Mouse (Mus musculus): ENCODE results near the gene Masp2.

The Masp2 gene

DNA sequence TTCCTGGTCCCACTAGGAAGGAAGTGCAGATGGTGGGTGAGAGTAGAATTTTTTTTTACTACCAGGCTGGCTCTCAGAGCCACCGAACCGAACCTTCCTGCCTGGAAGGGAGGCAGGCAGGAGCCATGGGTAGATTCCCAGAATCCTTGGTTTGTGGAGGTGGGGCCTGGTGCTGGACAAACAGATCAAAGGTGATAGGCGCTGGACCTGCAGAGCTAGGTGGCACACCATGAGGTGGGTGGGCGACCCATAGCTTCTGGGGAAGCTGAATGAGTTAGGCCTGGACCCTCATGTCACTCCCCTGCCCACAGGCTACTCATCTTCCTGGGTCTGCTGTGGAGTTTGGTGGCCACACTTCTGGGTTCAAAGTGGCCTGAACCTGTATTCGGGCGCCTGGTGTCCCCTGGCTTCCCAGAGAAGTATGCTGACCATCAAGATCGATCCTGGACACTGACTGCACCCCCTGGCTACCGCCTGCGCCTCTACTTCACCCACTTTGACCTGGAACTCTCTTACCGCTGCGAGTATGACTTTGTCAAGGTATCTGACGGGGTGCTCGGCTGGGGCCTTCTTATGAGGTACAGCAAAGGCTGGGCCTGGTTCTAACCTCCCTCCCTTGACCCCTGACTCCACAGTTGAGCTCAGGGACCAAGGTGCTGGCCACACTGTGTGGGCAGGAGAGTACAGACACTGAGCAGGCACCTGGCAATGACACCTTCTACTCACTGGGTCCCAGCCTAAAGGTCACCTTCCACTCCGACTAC is at the start of gene Masp2:
Masp2 (plus strand) TSS at position 198 of the 764 bp plus-strand sequence.
- DNase-seq, result no peak

DNA sequence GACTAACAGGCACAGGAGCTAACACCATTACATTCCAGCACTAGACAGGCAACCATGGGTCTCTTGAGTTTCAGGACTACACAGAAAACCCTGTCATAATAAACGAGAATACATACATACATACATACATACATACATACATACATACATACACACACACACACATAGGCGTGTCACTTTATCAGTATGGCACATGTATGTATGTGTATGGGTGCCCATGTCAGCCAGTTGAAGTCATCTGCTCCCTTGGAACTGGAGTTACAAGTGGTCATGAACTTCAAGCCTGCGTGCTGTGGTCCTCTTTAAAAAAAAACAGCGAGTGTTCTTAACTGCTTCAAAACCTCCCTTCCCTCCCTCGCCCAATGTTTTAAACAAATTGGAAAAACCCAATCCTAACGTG is 44.6 kb upstream of the Masp2 start:
- DNase-seq, result no peak

DNA sequence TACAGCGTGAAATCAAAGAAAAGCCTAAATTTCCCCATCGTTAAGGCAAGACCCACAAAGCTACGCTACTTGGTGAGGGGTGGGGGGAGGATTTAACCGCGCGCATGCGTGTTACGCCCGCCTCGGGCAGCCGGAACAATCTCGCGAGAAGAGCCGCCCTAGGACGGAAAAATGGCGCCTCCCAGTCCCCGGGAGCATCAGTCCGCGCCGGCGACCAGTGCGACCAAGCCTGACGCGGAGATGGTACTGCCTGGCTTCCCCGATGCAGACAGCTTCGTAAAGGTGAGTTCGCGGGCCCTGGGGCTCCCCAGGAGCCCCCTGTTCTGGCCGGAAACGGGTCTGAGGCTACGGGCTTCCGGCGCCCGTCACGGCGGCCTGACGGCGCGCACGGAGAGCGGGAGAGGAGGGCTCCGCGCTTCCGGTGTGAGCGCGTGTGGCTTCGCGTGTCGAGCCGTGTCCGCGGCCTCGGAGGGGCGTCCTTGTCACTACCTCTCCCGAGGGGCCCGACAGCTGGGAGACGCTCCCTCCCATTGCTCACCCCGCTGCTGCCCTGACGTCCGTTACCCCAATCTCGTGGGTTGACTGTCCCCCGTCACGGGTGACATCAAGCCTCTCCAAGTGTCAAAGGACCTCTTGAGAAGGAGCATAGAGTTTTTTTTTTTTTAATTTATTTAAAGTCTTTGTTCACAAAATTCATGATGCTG is 43.9 kb upstream of the Masp2 start, which contains the start of gene Exosc10:
Exosc10 (plus strand) TSS at position 133 of the 704 bp plus-strand sequence.
- DNase-seq, result peak; percentile 94

DNA sequence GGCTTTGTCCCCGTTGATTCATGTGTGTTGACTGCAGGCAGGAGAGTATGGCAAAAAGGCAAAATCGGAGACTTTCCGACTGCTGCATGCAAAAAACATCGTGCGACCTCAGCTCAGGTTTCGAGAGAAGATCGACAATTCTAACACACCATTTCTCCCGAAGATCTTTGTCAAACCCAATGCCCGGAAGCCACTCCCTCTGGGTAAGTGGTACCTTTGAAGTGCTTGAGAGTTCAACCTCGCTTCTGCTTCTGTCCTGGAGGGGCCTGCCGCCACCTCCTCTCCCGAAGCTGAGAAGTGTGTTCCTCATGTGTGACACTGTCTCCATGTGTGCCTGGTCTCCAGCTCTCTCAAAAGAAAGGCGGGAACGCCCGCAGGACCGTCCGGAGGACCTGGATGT is 39.7 kb upstream of the Masp2 start:
- DNase-seq, result no peak

DNA sequence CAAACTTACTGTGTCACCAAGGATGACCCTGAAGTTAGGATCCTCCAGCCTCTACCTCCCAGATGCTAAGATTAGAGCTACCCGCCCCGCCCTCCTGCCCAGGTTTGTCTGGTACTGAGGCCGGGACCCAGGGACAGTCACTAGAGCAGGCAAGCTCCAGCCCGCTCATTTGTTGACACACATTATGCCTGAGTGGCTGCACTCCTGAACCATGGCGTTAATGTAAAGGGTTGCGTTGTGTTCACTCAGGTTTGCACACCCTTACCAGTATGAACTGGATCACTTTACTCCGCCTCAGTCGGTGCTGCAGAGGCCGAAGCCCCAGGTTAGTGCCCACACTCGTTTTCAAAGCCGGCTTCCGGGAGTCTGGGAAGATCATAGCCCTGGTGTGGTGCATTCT is 38.8 kb upstream of the Masp2 start:
- DNase-seq, result no peak

DNA sequence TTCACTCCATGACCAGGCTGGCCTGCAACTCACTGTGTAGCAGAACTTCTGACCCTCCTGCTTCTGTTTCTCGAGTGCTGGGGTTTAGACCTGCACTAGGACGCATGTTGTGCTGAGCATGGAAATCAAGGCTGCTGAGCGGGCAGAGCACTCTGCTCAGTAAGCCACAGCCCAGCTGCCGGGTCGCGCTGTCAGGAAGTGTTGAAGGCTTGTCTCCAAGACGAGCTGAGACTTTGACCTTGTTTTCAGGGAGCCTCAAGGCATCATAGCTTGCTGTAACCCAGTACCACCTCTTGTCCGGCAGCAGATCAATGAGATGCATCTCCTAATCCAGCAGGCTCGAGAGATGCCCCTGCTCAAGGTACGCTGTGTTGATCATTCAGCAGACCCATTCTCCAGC is 32.2 kb upstream of the Masp2 start:
- no peak for DNase-seq

DNA sequence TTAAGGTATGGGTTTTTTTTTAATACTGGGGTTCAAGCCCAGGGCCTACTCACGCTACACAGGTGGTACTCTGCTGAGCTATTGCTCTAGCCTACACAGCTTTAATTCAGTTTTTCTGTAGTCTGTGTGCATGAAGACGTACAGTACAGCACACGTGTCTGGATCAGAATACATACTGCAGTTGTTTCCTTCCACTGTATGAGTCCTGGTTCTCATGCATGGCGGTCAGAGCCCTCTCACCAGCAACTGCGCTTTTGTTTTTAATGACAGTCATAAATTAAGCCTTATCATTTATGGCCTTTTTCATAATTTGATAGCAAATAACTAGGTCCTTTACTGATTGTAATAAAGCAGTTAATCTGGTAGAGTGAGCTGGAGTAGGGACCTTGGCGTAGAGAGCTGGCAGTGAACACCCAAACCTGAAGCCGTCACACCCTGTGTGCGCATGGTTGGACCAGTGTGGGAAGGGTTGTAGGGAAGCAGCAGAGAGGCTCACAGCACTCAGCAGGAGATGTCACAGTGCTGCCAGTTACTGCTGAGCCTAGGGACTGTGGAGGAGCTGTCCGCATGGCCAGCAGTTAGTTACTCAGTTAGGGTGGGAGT is 31.6 kb upstream of the Masp2 start:
- no peak for DNase-seq

DNA sequence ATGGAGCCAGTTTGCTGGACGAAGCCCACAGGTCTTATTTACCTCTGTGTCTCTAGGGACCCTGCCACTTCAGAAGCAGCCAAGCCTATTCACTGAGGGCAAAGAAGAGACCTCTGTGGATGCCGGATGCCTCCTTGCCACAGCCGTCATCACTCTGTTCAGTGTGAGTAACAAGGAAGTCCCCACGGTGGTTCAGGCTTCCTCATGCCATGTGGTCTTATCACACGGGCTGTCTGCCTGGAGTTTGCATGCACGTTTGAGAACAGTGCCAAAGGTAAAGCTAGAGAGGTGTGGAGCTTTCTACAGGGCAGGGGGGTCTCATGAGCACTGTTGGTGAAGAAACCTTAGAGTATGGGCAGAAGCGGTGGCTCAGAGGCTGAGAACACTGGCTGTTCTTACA is 29.1 kb upstream of the Masp2 start:
- no peak for DNase-seq

DNA sequence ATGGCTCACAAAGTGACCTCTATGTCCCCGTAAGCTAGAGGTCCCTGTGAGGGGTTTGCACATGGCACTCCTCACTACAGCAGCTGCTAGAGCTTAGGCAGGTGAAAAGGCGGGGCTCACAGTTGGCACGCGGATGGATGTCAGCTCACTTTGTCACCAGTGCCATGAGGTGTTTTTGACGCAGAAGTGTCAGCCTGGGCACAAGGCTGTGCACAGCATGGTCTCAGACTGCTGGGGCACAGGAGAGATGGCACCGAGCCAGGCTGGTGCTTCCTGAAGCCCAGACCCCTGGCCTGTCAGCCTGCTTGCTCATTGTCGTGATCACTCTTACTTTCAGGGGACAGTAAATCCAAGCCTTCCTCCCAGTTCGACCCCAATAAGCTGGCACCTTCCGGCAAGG is 21.6 kb upstream of the Masp2 start:
- no peak for DNase-seq

DNA sequence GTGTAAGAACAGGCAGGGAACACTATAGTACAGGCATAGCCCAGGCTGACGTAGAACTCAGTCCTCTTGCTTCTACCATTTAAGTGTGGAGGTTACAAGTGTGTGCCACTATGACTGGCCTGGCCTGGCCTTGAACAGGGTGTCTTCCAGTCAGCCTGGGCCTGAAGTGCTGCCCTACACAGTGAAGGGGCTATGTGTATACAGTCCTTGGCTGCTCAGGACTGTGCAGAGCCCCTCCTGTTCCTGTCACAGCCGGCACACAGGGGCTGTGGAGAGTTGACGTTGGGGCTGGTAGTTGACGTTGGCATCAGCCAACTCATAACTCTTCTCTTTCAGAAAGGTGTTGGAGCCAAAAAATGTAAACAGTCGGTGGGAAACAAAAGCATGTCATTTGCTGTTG is 20.9 kb upstream of the Masp2 start:
- no peak for DNase-seq

DNA sequence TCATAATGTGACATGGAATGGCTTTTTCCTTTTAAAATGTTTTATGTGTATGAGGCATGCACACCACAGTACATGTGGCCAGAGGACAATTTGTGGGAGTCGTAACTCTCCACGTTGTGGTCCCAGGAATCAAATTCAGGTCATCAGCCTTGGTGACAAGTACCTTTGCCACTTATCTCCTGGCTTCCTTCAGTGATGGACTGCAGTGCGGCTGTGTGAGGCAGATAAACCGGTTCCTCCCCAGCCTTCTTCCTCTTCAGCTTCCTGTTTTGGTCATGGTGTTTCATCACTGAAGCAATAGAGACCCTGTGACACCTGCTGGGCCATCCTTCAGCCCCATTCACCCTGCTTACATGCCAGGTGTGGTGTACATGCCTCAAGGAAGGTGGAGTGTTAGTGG is 19.1 kb upstream of the Masp2 start:
- no peak for DNase-seq

DNA sequence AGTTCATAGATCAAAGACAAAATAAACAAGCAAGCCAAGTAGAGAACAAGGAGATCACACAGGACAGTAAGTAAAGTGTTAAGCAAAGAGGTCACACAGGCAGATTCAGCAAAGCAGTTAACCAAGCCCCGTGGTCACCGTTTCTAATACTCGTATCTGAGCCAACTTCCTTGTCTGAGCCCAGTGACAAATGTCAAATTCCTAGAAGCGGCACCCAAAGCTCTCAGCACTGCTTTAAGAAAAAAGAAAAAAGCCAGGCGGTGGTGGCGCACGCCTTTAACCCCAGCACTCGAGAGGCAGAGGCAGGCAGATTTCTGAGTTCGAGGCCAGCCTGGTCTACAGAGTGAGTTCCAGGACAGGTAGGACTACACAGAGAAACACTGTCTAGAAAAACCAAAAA is 15.7 kb upstream of the Masp2 start:
- no peak for DNase-seq

DNA sequence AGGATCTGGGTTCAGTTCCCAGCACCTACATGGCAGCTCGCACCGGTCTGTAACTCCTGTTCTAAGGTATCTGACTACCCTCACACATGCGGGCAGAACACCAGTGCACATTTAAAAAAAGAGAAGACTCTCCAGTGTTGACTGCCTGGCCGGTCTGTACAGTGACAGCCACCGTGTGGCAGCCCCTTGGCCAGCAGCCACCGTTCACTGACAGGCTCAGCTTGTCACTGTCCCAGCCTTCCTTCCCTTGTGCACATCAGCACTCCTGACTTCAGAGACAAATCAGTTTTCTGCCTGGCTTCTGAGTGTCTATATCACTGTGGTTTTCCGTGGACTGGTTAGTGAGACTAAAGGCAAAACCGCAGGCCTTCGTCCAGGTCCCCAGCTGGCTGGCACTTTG is 13.6 kb upstream of the Masp2 start:
- no peak for DNase-seq

DNA sequence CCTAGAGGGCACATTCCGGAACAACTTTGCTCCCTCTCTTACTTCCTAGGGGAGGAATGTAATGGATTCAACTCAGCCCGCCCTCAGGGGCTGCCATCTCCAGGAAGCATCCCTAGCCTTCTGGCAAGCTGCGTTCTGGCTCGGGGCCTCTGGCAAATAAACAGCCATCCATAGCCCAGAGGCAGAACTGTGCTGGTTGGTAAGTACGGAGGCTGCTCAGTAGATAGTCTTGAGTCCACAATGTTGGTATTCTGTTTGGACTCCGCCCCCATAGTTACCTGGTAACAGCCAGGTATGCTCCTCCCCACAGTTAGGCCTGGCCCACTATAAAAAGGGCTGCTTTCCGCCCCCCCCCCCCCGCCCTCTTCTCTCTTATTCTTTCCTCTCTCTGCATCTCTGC is 12.8 kb upstream of the Masp2 start:
- no peak for DNase-seq

DNA sequence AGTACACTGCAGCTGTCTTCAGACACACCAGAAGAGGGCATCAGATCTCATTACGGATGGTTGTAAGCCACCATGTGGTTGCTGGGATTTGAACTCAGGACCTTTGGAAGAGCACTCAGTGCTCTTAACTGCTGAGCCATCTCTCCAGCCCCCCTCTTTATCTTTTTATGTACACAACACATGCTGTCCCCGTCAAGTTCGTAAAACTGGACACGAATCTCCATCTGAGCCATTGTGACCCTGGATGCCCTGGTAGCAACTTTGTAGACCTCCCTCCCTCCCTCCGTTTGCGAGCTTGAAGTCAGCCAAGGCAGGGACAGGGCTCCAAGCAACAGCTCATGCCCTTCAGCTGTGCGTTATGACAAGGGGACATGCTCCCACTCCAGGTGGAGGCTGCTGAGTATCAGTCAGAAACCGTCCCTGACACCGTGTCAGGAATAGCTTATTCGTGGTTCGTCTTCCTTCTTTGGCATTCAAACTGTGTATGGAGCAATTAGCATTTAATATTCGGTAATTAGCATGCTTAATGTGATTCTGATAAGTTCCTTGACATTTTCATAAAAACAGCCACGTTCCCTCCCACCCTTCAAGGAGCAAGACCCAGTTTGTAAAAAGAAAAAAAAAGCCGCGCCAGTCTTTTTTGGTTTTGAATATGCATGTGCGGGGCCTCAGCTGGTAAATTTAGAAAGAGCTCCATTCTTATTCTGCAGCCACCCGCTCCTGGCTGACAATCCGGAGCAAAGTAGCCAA is 11.8 kb upstream of the Masp2 start:
- peak; percentile 35 for DNase-seq

DNA sequence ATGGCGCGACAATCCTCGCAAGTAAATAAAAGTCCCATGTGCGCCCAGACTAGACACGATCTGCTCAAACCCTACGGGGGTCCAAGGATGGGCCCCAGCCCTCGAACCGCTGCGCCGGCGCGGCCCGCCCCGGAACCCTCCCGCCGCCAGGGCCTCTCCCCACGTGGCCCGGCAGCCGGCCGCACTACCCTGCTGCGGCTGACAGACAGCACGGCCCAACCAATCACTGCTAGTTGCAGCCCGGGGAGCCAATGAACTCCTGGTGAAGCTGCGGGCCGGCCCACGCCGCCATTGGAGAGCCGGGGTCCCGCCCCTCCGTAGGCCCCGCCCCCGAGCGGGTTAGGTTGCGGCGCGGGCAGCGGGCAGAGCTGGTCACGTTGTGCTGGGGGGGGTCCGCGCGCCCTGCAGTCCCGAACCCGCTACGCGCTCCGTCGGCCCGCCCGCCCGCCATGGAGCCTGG is 11.2 kb upstream of the Masp2 start, which contains the start of gene Srm:
Srm (plus strand) TSS at position 333 of the 460 bp plus-strand sequence.
- peak; percentile 99 for DNase-seq

DNA sequence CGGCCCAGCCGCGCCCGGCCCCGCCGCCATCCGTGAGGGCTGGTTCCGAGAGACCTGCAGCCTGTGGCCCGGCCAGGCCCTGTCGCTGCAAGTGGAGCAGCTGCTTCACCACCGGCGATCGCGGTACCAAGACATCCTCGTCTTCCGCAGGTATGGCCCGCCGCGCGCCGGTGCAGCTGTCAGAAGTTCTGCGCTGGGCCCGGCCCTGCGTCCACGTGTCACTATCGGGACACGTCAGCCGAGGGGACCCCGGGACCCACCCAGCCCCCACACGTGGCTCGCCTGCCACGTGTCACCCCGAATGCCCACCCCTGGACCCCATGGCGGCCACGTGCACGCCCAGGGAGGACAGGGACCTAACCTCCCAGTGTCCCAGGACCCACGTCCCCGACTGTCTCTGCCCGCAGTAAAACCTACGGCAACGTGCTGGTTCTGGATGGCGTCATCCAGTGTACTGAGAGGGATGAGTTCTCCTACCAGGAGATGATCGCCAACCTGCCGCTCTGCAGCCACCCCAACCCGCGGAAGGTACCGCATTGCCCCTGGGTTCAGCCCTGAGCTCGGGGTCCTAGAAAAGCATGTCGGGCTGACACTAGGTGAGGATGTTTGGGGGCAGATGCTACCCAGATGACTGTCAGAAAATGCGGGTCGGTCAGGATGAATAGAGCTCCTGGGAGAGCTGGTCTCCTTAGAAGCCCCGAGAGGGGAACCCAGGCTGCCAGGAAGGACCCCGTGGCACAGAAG is 10.5 kb upstream of the Masp2 start:
- DNase-seq, result peak; percentile 50

DNA sequence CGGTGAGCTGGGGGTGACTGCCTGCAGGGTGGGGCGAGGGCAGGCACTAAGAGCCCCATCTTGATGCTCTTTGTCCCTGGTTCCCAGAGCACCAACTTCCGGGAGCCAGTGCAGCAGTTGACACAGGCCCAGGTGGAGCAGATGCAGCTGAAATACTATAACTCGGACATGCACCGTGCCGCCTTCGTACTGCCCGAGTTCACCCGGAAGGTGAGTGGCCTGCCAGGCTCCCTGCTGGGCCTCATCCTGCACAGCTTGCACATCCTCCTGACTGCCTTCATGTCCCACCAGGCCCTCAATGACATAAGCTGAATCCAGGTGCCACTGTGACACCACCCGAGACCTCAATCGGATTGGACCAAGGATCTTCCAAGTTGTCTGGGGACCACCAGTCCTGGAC is 8.4 kb upstream of the Masp2 start:
- DNase-seq, result no peak

DNA sequence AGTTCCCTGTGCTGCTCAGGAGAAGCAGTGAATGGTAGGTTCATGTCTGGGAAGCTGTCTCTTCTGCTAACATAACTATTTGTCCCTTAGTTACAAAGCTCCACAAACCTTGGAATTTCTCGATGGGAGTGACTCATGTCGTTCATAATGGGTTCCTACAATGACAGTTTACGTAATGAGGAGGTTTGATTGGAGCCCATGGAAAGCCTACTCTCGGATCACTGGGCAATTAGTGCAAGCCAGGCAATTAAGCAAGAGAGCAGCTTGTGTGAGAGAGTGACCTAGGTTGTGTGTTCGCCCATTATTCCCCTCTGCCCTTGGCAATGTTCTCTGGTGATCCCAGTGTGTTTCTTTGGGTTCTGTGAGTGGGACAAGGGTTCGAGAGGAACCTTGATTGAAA is 6.4 kb upstream of the Masp2 start:
- peak; percentile 92 for DNase-seq

DNA sequence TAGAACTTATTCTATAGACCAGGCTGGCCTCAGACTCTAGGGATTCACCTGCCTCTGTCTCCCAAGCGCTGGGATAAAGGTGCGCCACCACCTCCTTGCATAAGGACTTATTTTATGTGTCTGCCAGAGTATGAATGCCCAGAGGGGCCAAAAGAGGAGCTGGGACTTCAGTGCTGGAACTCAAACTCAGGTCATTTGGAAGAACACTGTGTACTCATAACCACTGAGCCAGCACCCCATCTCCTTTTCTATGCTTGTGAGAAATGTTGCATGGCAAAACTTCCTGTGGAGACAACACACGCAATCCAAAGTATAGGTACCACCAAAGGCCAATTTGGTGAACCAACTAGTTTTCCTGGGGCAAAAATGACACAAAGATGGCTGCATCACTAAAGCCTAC is 5.6 kb upstream of the Masp2 start:
- DNase-seq, result no peak

DNA sequence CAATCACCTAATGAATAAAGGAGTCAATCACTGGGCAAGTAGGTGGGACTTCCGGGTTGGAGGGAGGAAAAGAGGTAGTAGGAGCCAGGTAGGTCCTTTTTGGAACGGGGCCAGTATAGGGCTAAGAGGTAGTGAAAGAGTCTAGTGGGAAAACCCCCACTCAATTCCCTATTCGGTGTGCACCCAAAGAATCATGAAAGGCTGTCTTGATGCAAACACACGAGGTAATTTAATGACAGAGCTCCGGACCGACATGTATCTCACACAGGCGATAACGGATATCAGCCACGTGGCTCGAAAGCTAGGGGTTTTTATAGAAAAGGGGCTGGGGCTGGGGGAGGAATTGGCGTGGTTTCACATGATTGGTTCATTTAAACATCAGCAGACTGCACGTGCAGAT is 3.5 kb upstream of the Masp2 start:
- DNase-seq, result no peak

DNA sequence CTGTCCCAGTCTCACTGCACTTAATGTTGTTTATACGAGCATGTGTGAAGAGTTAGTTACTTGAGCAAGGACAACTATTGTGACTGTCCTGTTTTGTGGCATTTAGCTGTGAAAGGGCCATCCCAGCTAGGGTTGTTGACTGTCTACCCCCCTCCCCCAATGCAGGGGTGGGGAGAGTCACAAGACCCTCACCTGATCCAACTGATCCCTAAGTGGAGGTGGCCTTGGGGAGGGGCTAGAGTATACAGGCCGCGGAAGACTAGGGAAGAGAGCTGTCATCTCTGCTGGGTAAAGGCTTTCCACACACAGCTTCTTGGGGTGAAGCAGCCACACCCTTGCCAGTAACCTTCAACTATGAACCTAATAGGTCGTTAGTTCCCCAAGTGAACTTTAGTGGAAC is 2.0 kb upstream of the Masp2 start:
- no peak for DNase-seq

DNA sequence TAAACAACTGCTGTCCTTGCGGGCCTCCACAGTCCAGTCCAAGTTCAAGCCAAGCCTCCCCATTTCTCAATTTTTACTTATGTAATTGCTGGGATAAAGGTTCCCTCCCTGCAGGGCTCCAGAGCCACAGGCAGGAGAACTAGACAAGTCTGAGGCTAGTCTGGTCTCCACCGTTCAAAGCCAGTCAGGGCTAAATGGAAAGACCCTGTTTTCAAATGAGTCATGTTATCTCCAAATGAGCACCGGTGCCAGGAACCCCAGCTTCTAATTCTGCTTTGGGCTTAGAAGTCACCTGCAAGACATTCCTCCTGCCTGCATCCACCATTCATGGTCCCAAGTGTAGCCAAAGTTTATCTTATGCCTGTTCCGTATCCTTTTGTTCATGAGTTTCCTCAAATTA is 483 bp upstream of the Masp2 start:
- no peak for DNase-seq

Data from retina, postnatal 1 day (tissue).